Mouse (Mus musculus): ENCODE data around the gene Fam78b.

The Fam78b gene

DNA sequence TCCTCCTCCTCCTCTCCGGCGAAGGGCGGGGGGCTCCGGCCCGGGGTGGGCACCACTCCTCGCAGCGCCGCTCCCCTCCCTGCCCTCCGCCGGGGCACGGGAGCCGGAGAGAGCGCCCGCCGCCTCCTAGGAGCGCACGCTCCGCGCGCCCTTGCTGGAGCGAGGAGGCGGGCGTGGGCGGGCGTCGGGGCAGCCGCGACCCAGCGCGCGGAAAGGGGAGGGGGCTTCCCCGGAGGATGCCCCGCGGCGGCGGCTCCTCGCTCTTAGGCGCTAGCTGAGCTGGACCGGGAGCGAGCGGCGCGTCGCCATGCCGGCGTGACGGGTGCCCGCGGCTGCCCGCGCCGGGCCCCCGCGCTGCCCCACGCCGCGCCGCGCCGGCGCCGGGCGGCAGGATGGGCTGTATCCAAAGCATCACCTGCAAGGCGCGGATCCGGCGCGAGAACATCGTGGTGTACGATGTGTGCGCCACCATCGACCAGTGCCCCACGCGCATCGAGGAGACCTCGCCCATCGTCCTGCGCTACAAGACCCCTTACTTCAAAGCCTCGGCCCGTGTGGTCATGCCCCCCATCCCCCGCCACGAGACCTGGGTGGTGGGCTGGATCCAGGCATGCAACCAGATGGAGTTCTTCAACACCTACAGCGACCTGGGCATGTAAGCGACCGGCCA is at the start of gene Fam78b:
Gene Fam78b (plus strand): TSS at position 244 of the 670 bp plus-strand sequence.
- peak; percentile 49 for ATAC-seq (ENCODE audit: insufficient number of reproducible peaks, low FRiP score, low TSS enrichment)

DNA sequence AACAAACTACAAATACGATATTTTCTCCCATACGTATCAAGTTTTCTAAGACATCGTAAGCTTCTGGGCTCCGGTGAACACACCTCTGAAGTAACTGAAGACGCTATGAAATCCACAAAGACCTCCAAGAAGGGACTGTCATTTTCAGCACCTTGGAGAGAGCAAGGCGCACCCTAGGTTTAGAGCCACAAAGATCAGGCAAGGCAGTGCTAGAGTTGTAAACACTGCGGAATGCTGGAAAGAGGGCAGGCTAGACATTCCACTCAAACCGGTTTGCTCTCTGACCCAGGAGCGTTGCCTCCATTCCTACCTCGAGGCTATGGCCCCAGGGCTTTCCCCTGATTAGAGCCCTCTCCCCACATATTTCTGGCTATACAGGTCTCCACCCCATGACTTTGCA is 36.7 kb upstream of the Fam78b start:
- no peak for ATAC-seq (ENCODE audit: insufficient number of reproducible peaks, low FRiP score, low TSS enrichment)

DNA sequence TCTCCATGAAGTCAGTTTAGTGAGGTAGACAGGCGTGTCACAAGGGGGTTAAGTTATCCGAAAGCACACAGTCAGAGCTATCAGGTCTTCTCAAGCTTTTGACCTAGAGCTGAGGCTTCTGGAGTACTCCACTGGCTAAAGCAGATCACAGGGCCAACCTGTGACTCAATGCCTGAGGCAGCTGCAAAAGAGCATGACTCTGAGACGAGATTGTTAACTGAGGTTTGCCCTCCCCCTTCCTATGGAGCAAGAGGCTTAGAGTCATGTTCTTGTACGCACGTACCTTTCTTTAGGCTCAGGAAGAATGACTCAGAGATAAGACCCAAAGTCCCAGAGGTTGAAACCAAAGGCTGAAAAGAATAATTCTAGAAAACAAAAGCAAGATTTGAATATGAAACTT is 32.9 kb upstream of the Fam78b start:
- no peak for ATAC-seq (ENCODE audit: insufficient number of reproducible peaks, low FRiP score, low TSS enrichment)

DNA sequence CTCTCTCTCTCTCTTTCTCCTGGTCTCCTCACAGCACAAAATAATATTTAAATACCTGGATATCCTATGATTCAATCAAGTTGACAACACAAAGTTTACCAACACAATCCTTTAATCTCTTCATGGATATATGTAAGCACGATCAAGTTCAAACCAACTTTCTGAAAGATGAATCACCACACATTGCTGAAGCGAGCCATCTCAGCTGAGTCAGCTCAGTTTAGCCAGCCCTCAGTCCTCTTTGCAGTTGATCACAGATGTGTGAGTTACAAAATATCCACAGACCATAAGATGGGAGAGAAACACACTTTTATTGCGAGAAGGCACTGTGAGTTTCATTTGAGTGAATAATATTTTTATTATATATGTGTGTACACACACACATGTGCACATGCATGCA is 27.5 kb upstream of the Fam78b start:
- no peak for ATAC-seq (ENCODE audit: insufficient number of reproducible peaks, low FRiP score, low TSS enrichment)

DNA sequence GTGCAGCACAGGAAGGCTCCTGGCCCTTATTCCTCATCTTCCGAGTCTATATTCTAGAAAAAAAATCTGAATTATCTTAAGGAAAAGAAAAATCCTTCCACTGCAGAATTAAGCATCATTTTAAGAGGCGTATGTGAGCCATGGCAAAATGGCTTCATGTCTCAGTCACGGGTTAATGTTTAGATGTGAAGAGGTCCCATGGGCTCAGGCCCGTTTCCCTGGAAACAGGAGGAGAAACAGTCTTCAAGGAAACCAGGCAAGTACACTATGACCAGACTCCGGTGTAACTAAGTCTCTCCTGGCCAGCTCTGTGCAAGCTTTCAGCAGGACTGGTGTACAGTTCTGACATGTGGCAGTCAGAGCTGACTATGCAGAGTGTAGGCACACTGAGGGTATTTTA is 22.6 kb upstream of the Fam78b start:
- no peak for ATAC-seq (ENCODE audit: insufficient number of reproducible peaks, low FRiP score, low TSS enrichment)

DNA sequence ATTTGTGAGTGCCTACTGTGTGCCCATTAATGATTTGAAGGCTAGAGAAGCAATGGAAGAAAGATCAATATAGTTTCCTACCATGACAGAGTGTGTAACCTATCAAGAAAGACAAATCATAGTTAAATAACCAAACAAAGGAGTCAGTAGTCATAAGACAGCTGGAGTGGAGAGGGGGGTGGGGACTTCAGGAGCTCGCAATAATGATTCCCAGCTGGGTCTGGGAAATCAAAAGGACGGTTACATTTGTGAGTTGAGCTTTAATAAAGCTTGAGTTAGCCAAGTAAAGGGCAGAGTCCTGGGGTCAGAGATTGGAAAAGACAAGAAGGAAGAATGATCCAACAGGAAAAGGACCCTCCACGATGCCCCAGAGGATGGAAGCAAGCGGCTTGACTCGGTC is 7.0 kb upstream of the Fam78b start:
- no peak for ATAC-seq (ENCODE audit: insufficient number of reproducible peaks, low FRiP score, low TSS enrichment)

DNA sequence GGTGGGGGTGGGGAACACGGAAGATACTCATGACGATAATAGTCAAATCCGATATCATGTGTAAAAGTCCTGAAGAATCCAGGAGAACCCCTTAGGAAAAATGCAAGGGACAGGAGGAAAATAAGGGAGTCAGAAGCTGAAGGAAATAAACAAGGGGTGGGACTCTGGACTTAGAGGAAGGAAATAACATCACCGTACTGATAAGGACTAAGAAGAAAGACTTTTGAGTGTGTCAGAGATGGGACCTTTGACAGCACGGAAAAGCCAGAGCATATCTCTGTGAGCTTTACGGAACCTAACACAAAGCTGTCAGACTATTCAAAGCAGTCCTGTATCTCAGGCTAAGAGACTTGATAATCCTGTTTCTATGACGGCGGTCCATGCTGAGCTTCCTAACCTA is 5.0 kb upstream of the Fam78b start:
- ATAC-seq (ENCODE audit: insufficient number of reproducible peaks, low FRiP score, low TSS enrichment): no peak

DNA sequence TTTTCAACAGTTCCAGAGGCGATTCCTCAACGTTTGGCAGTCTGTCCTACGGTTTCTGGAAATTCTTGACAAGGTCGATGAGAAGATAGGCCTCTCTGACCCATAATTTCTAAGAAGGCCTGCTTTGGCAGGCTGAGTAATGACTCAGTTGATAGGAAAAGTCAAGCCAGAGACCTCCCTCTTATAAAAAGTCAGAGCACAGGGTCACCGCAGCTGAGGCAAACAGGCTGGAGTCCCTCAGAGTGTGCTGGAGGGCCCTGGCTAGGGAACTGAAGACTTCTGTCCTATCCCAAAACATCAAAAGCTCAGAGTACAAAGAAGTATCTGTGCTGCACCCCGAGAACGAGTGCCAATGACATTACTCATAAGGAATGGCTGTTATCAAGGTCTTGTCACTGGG is 4.4 kb upstream of the Fam78b start:
- no peak for ATAC-seq (ENCODE audit: insufficient number of reproducible peaks, low FRiP score, low TSS enrichment)

DNA sequence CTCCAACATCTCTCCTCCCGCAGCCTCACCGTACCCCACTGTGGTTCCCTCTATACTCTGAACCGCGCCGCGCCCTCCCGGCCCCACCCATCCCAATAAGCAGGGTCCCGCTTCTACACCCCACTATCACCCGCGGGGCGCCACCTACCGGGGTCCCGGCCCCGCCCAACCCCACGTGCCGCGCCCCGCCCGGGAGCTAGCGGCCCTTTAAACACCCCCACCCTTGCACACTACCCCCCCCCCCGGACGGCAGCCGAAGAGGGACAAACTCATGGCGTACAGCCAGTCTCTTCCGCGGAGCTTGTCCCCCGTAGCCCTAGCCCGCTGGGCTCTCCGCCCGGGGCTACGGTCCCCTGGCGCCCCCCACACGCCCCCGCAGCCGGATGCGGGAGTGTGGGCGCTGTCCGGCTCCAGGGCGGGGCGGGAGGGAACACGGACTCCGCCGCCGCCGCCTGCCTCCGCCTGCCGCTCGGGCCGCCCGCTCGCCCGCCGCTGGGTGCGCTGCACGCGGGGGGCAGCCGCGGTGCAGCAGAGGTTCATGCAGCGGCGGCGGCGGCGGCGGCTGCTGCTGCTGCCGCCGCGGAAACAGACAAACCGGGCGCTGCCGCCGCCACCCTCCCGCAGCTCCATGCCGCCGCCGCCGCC is 566 bp upstream of the Fam78b start:
- peak; percentile 23; the same call in 1 of the 2 replicates for ATAC-seq (ENCODE audit: insufficient number of reproducible peaks, low FRiP score, low TSS enrichment)

DNA sequence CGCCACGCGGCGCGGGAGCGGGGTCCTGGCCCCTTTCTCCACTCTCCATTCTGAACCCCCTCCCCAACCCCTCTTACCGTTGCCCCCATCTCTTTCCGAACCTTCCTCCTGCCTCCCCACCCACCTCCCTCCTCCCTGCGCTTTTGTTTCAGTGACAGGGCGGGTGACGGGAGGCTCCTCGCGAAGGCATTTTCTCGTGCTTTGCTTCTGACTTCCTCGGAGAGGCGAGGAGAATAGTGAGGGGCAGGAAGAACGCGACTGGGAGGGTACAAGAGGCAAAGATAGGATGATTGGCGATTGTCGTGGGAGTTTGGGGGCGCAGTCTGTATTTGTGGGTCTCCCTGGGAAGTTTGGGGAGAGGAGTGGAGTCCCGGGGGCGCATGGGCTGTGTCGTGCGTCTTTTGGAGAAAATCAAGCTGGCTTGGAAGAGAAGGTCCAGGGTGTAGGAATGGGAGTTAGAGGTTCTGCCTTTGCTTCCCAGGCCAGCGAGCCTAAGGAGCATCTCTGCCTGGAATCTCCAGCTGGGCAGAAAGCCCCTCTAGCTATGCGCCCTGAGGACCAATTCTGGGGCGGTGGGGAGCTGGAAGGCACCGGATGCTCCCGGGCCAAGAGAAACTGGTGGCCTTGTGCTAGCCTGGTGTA is 748 bp downstream of the Fam78b start:
- ATAC-seq (ENCODE audit: insufficient number of reproducible peaks, low FRiP score, low TSS enrichment): peak; percentile 15; the same call in 1 of the 2 replicates

DNA sequence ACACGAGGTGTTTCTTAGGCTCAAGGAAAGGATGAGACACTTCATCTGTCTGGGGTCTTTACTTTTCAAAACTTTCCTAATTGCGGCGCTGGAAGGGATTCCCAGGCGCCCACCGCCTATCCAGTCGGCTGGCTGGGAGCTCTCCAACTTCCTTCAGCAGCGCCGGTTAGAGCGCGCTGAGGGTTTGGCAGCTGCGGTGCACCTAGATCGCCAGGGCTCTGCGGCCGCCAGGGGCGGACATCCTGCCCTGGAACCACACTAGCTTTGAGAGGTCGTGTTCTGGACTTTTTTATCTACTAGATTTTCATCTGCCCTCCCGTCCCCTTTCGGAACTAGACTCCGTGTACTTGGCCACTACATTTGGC is 1.3 kb downstream of the Fam78b start:
- ATAC-seq (ENCODE audit: insufficient number of reproducible peaks, low FRiP score, low TSS enrichment): peak; percentile 42; the same call in 1 of the 2 replicates

DNA sequence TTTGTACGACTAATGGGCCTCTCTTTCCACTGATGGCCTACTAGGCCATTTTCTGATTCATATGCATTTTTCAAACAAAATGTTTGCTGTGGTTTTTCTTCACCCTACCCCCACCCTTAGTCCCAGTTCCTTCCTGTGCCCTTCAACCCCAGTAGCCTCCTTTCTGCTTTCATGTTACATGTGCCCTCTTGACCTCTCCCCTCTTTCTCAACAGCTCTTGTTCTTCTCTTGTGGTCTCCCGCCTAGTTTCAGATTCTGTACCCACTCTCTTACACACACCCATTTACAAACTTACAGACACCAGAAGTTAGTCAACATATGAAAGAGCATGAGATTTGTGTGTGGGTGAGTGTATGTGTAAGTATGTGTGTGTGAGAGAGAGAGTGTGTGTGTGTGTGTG is 3.4 kb downstream of the Fam78b start:
- ATAC-seq (ENCODE audit: insufficient number of reproducible peaks, low FRiP score, low TSS enrichment): no peak

DNA sequence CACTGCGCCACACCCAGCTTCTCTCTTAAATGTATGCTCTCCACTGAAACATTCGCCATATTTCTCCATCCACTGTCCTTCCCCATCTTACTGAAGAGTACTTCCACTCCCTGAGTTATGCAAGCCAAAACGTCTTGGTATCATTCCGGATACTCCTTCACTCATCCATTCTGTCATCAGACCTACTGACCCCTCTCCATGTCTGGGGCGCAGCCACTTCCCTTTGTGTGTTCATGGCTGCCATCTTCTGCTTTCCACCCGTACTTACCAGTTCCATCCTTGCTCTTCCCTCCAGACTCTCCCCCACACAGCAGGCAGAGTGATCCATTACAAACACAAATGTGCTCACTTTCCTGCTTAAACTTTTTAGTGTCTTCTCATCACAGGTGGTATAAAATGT is 6.1 kb downstream of the Fam78b start:
- no peak for ATAC-seq (ENCODE audit: insufficient number of reproducible peaks, low FRiP score, low TSS enrichment)

DNA sequence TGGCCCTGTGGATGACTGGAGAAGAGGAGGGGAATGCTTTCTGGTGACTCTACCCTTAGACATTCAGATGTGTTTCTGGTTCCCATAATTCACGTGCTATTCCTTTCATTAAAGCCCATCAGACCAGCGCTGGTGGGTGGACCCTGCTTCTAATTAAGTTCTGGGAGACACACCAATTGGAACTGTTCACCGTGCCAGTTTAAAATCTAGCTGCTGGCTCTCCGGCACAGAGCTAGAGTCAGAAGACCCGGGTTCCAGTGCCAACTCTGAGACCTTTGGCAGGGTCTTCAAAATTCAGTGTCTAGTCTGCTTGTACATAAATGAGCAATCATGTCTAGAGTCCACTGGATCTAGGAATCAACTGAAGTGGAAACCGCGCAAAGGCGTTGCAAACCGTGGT is 9.0 kb downstream of the Fam78b start:
- ATAC-seq (ENCODE audit: insufficient number of reproducible peaks, low FRiP score, low TSS enrichment): no peak

DNA sequence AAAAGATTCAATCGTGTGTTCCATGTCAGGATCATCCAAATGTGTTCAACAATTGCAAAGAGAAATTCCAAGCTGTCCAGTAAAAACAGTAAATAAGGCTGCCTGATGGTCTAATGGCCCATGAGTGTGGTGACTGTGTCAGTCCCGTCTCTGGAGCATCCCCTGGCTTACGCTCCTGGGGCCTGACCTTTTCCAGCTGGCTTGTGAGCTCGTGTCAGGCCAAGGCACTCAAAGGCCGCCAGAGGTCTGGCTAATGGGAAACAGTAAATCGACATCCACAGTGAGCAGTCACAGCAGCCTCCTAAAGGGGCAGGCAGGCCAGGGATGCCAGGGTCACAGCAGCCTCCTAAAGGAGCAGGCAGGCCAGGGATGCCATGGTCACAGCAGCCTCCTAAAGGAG is 10.1 kb downstream of the Fam78b start:
- no peak for ATAC-seq (ENCODE audit: insufficient number of reproducible peaks, low FRiP score, low TSS enrichment)

DNA sequence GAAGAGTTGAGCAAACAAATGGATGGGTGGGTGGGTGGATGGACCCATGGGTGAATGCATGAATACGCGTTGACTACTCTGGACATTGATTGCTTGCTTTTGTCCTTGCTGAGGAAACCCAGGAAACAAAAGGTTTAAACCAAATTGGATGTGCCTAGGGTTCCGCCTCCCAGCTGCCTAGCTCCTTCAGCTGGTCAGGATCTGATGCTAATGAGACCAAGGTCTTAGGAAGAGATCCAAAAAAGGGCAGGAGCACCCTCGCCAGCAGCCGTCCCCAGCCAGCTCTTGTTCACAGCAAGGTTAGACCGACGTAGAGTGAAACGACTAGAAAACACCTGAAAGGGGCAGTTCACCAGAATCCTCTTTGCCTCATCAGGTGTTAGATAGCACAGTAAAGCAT is 11.4 kb downstream of the Fam78b start:
- ATAC-seq (ENCODE audit: insufficient number of reproducible peaks, low FRiP score, low TSS enrichment): no peak

DNA sequence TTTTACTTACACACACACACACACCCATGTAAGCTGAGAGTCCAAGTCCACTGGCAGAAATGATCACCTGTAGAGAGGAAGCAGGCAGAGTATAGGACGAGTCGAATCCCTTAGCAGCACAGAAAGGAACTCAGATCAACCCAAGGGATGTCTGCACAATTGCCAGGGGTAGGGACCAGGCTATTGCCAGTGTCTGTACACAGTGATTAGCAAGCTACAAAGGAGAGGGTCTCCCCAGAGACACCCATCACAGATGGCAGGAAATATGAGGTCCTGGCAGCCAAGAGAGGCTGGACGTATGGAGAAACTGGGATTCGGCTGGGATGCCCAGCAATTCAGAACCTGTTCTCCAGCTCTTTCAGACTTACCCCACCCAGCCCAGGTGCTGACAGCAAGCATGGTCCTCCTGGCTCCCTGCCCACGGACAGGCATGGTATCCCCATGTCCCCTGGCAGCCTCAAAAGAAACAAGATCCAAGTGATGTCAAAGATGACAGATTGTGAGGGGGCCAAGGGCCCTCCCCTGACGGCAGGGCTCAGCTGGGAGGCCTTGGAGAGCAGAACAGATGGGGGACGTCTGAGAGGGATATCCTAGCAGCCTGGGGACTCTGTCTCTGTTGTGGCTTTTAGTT is 12.1 kb downstream of the Fam78b start:
- ATAC-seq (ENCODE audit: insufficient number of reproducible peaks, low FRiP score, low TSS enrichment): peak; percentile 60

DNA sequence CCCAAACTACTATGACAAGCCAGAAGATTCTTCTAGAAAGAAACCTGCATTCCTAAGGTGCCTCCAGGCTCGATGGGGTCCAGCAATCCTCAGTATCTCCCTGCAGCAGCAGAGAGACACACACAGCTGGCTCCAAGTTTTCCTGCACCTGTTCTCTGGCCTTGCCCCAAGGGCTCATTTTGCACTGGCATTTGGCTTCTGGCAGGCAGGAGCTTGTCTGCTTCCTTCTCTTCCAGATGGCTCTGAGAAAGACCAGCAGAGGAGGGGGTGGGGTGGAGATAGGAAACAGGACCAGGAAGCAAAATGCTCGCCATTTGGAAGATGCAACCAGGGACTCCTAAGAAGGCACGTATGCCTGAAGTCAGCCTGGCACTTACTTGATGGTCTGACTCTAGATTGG is 15.1 kb downstream of the Fam78b start:
- peak; percentile 37; the same call in 1 of the 2 replicates for ATAC-seq (ENCODE audit: insufficient number of reproducible peaks, low FRiP score, low TSS enrichment)

DNA sequence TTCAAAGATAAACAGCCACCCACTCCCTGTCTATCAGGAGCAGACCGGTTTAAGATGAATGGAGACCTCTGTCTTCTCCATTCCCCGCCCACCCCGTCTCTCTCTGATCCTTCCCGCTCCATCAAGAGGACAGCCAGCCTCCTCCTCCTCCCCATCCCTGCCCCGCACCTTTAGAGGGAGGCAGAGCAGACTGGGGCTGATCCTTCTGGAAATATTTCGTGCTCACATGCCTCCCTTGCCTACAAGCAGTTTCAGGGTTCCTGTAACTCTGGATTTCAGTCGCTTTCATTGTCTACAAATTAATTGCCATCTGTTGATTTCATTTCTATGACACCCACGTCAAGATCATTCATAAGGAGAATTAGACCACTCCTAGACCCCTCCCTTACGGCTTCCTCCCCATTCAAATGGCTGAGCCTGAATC is 20.8 kb downstream of the Fam78b start:
- no peak for ATAC-seq (ENCODE audit: insufficient number of reproducible peaks, low FRiP score, low TSS enrichment)

DNA sequence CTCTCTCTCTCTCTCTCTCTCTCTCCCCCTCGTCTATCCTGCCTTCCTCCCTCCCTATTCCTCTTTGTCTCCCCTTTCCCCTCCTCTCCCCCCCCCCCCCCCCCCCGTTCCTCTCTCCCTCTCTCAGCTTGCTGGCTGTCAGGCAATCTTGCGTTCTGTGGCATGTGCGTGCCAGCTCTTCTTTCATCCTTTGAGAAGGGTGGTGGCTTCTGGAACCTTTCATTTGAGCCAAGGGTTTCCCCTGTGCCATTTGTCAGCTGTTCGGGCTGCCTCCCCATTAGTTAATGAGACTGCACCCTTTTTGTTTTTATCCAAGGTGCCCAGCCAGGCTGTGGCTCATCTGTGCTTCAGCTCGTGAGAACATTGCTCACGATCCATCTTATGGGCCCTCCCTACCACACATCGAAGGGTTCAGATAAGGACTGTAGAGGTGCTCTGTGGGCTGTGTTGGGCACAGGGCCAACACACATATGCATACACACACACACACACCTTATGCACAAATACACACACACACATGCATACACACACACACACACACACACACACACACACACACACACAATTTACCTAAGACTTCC is 21.4 kb downstream of the Fam78b start:
- no peak for ATAC-seq (ENCODE audit: insufficient number of reproducible peaks, low FRiP score, low TSS enrichment)

DNA sequence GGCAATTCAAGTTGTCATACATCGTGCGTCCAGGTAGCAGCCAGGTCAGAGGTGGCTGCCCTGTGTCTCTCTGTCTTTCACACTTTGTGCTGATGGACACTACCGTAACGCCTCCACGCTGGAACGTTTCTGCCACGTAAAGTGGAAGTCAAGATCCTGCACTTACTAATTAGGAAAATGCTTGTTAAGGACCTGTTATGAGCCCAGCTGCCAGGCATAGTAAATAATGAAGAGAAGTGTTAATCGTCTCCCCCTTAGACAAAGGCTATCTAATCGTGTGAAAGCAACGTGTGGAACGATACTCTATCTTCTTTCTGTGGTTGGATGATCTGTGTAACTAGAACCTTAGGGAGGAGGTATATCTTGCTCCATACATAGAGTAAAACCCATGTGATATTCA is 22.6 kb downstream of the Fam78b start:
- no peak for ATAC-seq (ENCODE audit: insufficient number of reproducible peaks, low FRiP score, low TSS enrichment)
